8 mouse cellular contexts compared by ENCODE assay signal in genomic region chr5:137877860-137878259, GRCm38 (mm10). TPM values are rescaled to one million over a fixed set of nuclear protein-coding genes. Genes with fewer than 3 reads are reported as not detected.
DNase-seq lines count a peak whose midpoint lies in the region; ATAC-seq and TF ChIP-seq lines count a peak whose summit lies in the region.

No protein-coding gene starts in this region.

- no peak overlapping the region for H3K9ac ChIP-seq in heart, postnatal 0 days (replicated peaks; ENCODE audit: low read depth, low read length)

- H3K4me2 ChIP-seq in heart, postnatal 0 days (ENCODE audit: low read depth, low read length), result no peak overlapping the region

- H3K27ac ChIP-seq in heart, postnatal 0 days (ENCODE audit: low read depth), result no peak overlapping the region
- H3K27ac ChIP-seq in bone marrow macrophage, adult 2 months (ENCODE audit: insufficient read depth, low read depth, low read length), result no peak overlapping the region

- H3K9me3 ChIP-seq in heart, postnatal 0 days (replicated peaks; ENCODE audit: control insufficient read depth, low read length), result no peaks in the 10 kb centered on the region

- TF ChIP-seq EP300 in heart, postnatal 0 days (IDR thresholded peaks at IDR 0.05; ENCODE audit: low read depth), result no peak

- TF ChIP-seq POLR2A in bone marrow macrophage, adult 2 months (IDR thresholded peaks at IDR 0.05; ENCODE audit: borderline replicate concordance, low read depth, low read length), result no peak

- TF ChIP-seq CTCF in heart, postnatal 0 days (IDR thresholded peaks at IDR 0.05; ENCODE audit: low read depth), result peak; percentile 61; the same call in 1 of the 2 replicates
- peak; percentile 96 for TF ChIP-seq CTCF in bone marrow macrophage, adult 2 months (IDR thresholded peaks at IDR 0.05; ENCODE audit: low read depth, low read length)

- no peaks in the 10 kb centered on the region for H3K36me3 ChIP-seq in heart, postnatal 0 days (replicated peaks; ENCODE audit: control insufficient read depth, insufficient read depth, low read length)

- H3K4me1 ChIP-seq in heart, postnatal 0 days (ENCODE audit: control insufficient read depth, insufficient read depth), result no peaks in the 10 kb centered on the region
- H3K4me1 ChIP-seq in bone marrow macrophage, adult 2 months (ENCODE audit: control insufficient read depth, insufficient read depth, low read length), result peaks cover 24% of the 10 kb centered on the region

- ATAC-seq in heart, postnatal 0 days (ENCODE audit: insufficient read depth, low read depth), result no peak

- 44% methylated on average over 2 of the region's 2 CpGs for WGBS in heart, postnatal 0 days

- H3K27me3 ChIP-seq in heart, postnatal 0 days (ENCODE audit: control insufficient read depth, insufficient read depth, low read length), result no peaks in the 10 kb centered on the region

- peak; percentile 13 for DNase-seq in heart, postnatal 0 days (ENCODE audit: low spot score)
- DNase-seq in heart, adult 9 months (ENCODE audit: low spot score in 2 of 2), result no peak
- peak; percentile 3 to 4 for DNase-seq in right cerebral cortex, adult 2 months (ENCODE audit: low spot score in 2 of 2)
- no peak for DNase-seq in right cerebral cortex, adult 18-20 months
- DNase-seq in lung, postnatal 36 days, result peak; percentile 57
- DNase-seq in urinary bladder, adult 2 months (ENCODE audit: low spot score), result no peak
- DNase-seq in c-Kit-positive CD71-positive TER-119-positive erythroid progenitor cells, embryonic 14.5 days (ENCODE audit: low spot score), result no peak

- no peak overlapping the region for H3K4me3 ChIP-seq in heart, postnatal 0 days (ENCODE audit: low read depth, low read length)
- H3K4me3 ChIP-seq in bone marrow macrophage, adult 2 months (ENCODE audit: insufficient read depth, low read length), result no peak overlapping the region

RNA-seq across cellular contexts. Expression of gene Pilrb2, which starts 6.2 kb away (rescaled TPM):
- total RNA-seq in heart, postnatal 0 days (2014; rRNA removed; ENCODE audit: low replicate concordance), result 2.4 TPM in 1 of 2 replicates, not detected in the other
- 1.2 and 1.6 TPM in 2 replicates for polyA plus RNA-seq in heart, postnatal 0 days (2015; fragmentation: Nextera tagmentation; extraction: Ambion mirVana)
- 37.4 and 42.3 TPM in 2 replicates for polyA plus RNA-seq in bone marrow macrophage, adult 2 months (2012; ENCODE audit: insufficient read depth, insufficient read length, missing spikeins)
- 3.2 and 4.2 TPM in 2 replicates for polyA plus RNA-seq in urinary bladder, adult 2 months (2012; rRNA removed)

RNA-seq across cellular contexts. Expression of gene Pilrb1, which starts 20.0 kb away (rescaled TPM):
- total RNA-seq in heart, postnatal 0 days (2014; rRNA removed; ENCODE audit: low replicate concordance), result 0.66 TPM in 1 of 2 replicates, not detected in the other
- polyA plus RNA-seq in heart, postnatal 0 days (2015; fragmentation: Nextera tagmentation; extraction: Ambion mirVana), result 0.45 and 0.75 TPM in 2 replicates
- polyA plus RNA-seq in bone marrow macrophage, adult 2 months (2012; ENCODE audit: insufficient read depth, insufficient read length, missing spikeins), result 15.2 and 19.7 TPM in 2 replicates
- 3.6 and 5.3 TPM in 2 replicates for polyA plus RNA-seq in urinary bladder, adult 2 months (2012; rRNA removed)

RNA-seq across cellular contexts. Expression of gene Pilra, which starts 41.8 kb away (rescaled TPM):
- 3.7 and 78.0 TPM in 2 replicates for total RNA-seq in heart, postnatal 0 days (2014; rRNA removed; ENCODE audit: low replicate concordance)
- 2.0 TPM in 2 replicates for polyA plus RNA-seq in heart, postnatal 0 days (2015; fragmentation: Nextera tagmentation; extraction: Ambion mirVana)
- 15.5 and 16.8 TPM in 2 replicates for polyA plus RNA-seq in bone marrow macrophage, adult 2 months (2012; ENCODE audit: insufficient read depth, insufficient read length, missing spikeins)
- 26.0 and 31.2 TPM in 2 replicates for polyA plus RNA-seq in urinary bladder, adult 2 months (2012; rRNA removed)

RNA-seq across cellular contexts. Expression of gene Cyp3a13, which starts 43.6 kb away (rescaled TPM):
- not detected in 2 replicates for total RNA-seq in heart, postnatal 0 days (2014; rRNA removed; ENCODE audit: low replicate concordance)
- 0.10 and 0.11 TPM in 2 replicates for polyA plus RNA-seq in heart, postnatal 0 days (2015; fragmentation: Nextera tagmentation; extraction: Ambion mirVana)
- not detected in 2 replicates for polyA plus RNA-seq in bone marrow macrophage, adult 2 months (2012; ENCODE audit: insufficient read depth, insufficient read length, missing spikeins)
- polyA plus RNA-seq in urinary bladder, adult 2 months (2012; rRNA removed), result 0.56 TPM in 2 replicates

Comparison
In these comparisons a context has a peak if more than half of its experiments do, and no peak if none do; other contexts are left out.
1. DNase-seq: peak in heart, postnatal 0 days (single experiment), right cerebral cortex, adult 2 months (2 of 2) and lung, postnatal 36 days (single experiment); none in heart, adult 9 months (0 of 2), right cerebral cortex, adult 18-20 months (single experiment), urinary bladder, adult 2 months (single experiment) and c-Kit-positive CD71-positive TER-119-positive erythroid progenitor cells, embryonic 14.5 days (single experiment).